Mouse (Mus musculus) cerebellum, adult 2 months (tissue): ENCODE measurements around the gene Proser3.
A peak's percentile ranks its signal among the peaks of the same experiment; 100 is the strongest.

ENCODE experiments used
- CTCF ChIP-seq: fragments of 200-500 bp; IDR thresholded peaks from 2 replicates; pipeline ENCODE4 v1.5.1; 2011; ENCODE audit warnings: low read depth, mild to moderate bottlenecking, control low read depth, low read length, moderate library complexity, borderline replicate concordance; ENCODE audit not compliant: insufficient read depth
- POLR2A ChIP-seq: fragments of 200-500 bp; IDR thresholded peaks from 2 replicates; pipeline ENCODE4 v1.6.1; 2011; ENCODE audit warnings: low read length, control low read depth, borderline replicate concordance; ENCODE audit not compliant: insufficient read depth

- no peak; the same call in 1 of the 2 replicates for TF ChIP-seq CTCF
- TF ChIP-seq POLR2A, result peak; percentile 39; the same call in 1 of the 2 replicates
Observed at GRCm38 (mm10) chr7:30588676-30589434, 36.8 kb upstream of the Proser3 start, which contains the start of gene Kmt2b.
